11 mouse cellular contexts compared by ENCODE assay signal in genomic region chr1:51199088-51199830, GRCm38 (mm10).
DNase-seq lines count a peak whose midpoint lies in the region; ATAC-seq and TF ChIP-seq lines count a peak whose summit lies in the region.
"Had no signal": no experiment of that assay in that cellular context is flagged by ENCODE, and none has a peak within 500 bp of the region (broad histone marks: within the 10 kb centered on the region; RNA-seq: fewer than 3 reads in every experiment).

No protein-coding gene starts in this region.

- no peak for ATAC-seq in erythroblast, adult 5-6 weeks (replicated peaks; ENCODE audit: low FRiP score, poor library complexity, severe bottlenecking)
- ATAC-seq: liver, postnatal 0 days had no signal

- DNase-seq in right cerebral cortex, adult 18-20 months: peak; percentile 89
- no peak for DNase-seq in right cerebral cortex, postnatal 4 days
- peak; percentile 82 for DNase-seq in layer of hippocampus, adult 11-12 months (ENCODE audit: low spot score)
- DNase-seq in left cerebral cortex, postnatal 10 days (ENCODE audit: extremely low spot score in 1 of 2, low spot score in 2 of 2): peak; percentile 27 to 39
- DNase-seq in thymus, adult 18-20 months: no peak
- no peak for DNase-seq in gastrocnemius, adult 8-10 months (ENCODE audit: low spot score in 2 of 2)
- no peak for DNase-seq in kidney, adult 2 months
- DNase-seq: kidney, postnatal 14 days; liver, postnatal 0 days had no signal

- 81% methylated on average over 11 of the region's 11 CpGs for WGBS in kidney, adult 2 months

- no peak overlapping the region for H3K4me3 ChIP-seq in kidney, adult 2 months (ENCODE audit: insufficient read depth, low read depth, low read length)
- H3K4me3 ChIP-seq: embryonic facial prominence, embryonic 13.5 days had no signal

- H3K36me3 ChIP-seq in kidney, adult 2 months (ENCODE audit: control insufficient read depth, insufficient read depth, low read length): no peaks in the 10 kb centered on the region
- H3K36me3 ChIP-seq: embryonic facial prominence, embryonic 13.5 days had no signal

- intact Hi-C loops in left cerebral cortex, postnatal 10 days (cut with DNase I): no loop called here

- H3K27ac ChIP-seq in kidney, adult 2 months (ENCODE audit: insufficient read depth, low read depth, low read length): no peak overlapping the region
- H3K27ac ChIP-seq: embryonic facial prominence, embryonic 13.5 days had no signal

- H3K27me3 ChIP-seq in kidney, adult 2 months (replicated peaks; ENCODE audit: control insufficient read depth, insufficient read depth, low read length): no peaks in the 10 kb centered on the region; the same call in 1 of the 2 replicates
- H3K27me3 ChIP-seq: embryonic facial prominence, embryonic 13.5 days had no signal

- TF ChIP-seq CTCF in kidney, adult 2 months (conservative IDR thresholded peaks at IDR 0.05; ENCODE audit: insufficient read depth, insufficient read length, low read depth, low read length): no peak

- H3K4me1 ChIP-seq in kidney, adult 2 months (ENCODE audit: control insufficient read depth, insufficient read depth, low read length): no peaks in the 10 kb centered on the region
- H3K4me1 ChIP-seq: embryonic facial prominence, embryonic 13.5 days had no signal

- no peak for TF ChIP-seq POLR2A in kidney, adult 2 months (IDR thresholded peaks at IDR 0.05; ENCODE audit: low read depth, low read length)

Comparison
In these comparisons a context has a peak if more than half of its experiments do, and no peak if none do; other contexts are left out.
1. DNase-seq: peak in right cerebral cortex, adult 18-20 months (single experiment), layer of hippocampus, adult 11-12 months (single experiment) and left cerebral cortex, postnatal 10 days (2 of 2); none in right cerebral cortex, postnatal 4 days (single experiment), thymus, adult 18-20 months (0 of 2), gastrocnemius, adult 8-10 months (0 of 2) and kidney, adult 2 months (single experiment).